Mouse (Mus musculus): ENCODE results near the gene C2.

Gene C2

DNA sequence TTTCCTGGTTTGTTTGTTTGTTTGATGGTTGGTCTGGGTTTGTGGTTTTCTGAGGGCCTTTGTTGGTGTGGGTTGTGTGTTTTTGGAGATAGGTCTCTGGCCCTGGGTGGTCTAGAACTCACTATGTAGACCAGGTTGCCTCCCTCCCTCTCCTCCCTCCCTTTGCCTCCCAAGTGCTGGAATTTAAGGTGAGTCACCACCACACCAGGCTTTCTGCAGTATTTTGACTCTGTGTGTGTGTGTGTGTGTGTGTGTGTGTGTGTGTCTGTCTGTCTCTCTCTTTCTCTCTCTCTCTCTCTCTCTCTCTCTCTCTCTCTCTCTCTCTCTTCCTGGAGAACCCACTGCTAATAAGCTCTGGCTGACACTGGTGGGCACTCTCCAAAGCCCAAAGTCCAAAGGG lies 16.9 kb downstream of the C2 start:
- no peak for DNase-seq (ENCODE audit: low read depth, low spot score)

DNA sequence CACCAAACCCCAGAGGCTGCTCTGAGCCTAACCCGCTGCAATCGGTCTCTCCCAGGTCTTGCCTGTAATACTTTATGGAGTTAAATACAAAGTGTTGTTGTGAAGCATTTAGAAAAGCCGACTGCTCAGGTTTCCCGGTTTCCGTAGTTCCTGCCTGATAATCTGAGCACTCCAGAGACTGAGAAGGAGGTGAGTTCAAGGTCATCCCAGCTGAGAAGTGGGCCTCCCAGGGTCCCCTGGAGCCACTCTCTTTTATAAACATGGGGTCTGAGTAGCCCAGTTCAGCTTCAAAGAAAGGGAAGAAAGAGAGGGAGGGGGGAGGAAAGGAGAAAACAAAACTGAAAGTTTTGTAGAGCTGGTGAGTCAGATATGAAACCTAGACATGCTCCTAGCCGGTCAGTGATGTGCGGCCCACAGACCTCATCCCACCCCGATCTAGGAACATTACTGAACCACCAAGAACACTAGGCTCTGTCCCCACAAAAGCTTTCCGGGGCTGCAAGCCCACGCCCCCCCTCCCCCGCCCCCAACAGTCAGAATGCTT lies 18.7 kb downstream of the C2 start, which contains the start of gene Zbtb12:
Zbtb12 (plus strand) TSS at position 148 of the 544 bp plus-strand sequence.
- DNase-seq (ENCODE audit: low read depth, low spot score) = no peak

DNA sequence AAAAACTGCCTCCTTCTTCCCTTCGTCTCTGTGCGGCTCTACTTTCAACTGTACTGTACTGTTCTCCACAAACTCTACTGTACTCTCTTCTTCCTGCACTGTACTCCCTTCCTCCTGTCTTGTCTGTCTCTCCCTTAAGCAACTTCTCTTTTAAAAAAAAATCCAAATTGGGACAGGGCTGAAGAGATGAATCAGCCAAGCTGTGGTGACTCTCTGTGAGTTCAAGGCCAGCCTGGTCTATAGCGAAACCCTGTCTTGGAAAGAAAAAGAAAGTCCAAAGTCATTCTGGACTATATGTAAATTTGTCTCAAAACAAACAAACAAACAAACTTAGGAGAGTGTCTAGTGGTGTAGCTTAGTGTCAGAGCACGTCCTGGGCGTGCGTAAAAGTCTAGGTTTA lies 23.7 kb downstream of the C2 start:
- DNase-seq (ENCODE audit: low read depth, low spot score) = no peak

DNA sequence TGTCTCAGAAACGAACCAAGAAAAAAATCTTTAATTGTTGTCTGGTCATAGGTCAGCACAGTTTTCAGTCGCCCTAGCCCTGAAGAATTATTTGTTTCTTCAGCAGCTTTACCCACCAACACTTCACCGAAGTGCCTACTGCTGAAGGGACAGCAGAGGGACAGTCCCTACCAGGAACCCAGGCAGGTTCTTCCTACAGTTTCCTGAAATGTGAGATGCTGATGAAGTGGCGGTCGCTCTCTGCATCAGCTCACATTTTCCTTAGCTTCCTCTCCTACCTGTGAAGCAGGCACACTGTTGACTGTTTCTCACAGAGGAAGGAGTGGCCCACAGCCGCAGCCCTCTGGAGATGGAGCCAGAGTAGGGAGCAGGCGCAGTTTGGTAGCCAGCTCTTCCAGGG lies 32.1 kb downstream of the C2 start:
- no peak for DNase-seq (ENCODE audit: low read depth, low spot score)

DNA sequence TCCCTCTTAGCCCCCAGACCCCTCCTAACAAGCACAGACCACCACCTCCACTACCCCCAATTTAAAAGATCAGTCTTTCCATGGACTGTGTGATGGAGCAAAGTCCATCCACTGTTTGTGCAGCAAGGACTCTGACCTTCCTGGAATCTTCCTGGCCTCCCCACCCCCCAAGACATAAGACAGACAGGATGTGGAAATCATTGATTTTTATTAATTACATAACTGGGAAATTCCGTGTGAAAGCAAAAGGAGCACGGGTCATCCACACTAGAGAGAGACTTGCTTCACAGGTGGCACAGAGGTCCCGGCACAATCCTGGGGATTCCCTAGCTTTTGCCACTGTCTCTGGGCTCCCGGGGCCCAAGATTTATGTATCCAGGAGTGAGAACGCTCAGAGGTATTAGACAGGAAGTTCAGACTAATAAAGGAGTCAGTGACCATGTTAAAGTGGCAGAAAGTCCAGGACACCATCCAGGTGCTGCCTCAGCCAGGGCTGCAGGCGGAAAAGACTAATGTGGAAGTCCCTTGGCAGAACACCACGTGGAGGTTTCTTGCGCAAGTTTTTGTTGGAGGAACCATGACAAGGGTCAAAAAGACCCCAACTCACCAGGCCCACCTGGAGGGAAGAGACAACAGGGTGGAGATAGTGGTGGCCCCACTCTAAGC lies 35.5 kb downstream of the C2 start, which contains the start of gene Cfb:
Cfb (minus strand) TSS at position 103 of the 666 bp plus-strand sequence.
- DNase-seq (ENCODE audit: low read depth, low spot score) = no peak

DNA sequence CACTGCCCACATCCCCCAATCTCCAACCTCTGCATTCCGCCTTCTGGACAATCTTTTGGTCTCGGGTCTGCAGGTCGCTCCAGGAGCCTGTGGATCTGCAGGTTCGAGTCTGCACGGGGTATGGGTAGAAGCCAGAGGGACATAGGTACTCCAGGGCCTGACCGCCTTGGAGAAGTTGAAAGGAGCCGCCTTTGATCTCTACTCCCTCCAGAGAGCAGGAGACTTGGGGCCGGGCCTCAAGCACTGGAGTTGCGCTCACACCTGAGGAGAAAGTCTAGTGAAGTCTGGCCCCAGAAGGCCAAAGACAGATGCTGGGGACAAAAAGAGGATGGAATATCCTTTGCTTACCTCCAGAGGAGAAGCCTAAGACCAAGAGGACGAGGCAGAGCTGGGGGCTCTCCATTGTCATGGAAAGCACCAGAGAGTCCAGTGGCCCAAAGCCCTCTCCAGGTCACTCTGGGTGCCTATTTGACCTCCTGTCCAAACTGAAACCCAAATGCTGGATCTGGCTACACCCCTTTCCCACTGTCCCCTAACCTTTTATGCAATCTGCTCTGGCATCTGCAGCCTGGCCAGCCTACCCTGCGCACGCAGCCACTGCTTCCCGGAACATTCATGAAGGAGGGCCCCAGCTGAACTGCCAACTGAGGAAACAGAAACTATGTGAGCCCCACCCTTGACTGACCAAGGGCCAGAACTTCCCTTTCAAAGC lies 36.2 kb downstream of the C2 start:
- no peak for DNase-seq (ENCODE audit: low read depth, low spot score)

DNA sequence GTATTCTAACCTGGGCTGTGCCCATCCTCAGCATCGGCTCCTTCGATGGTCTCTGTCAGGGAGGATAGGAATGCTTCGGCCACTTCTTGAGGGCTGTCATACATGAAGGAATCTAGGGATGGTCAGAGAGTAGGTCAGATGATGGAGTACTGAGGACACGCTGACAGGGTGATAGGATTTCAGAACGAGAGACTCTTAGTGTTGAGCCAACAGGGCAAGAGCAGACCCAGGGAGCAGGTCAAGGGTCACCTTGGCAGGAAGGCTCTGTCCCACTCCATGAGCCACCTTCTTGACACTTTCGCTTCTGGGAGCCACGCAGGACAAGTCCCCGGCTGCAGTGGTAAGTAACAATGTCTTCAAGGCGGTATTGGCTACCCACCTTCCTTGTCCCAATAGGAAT lies 37.6 kb downstream of the C2 start:
- no peak for DNase-seq (ENCODE audit: low read depth, low spot score)

DNA sequence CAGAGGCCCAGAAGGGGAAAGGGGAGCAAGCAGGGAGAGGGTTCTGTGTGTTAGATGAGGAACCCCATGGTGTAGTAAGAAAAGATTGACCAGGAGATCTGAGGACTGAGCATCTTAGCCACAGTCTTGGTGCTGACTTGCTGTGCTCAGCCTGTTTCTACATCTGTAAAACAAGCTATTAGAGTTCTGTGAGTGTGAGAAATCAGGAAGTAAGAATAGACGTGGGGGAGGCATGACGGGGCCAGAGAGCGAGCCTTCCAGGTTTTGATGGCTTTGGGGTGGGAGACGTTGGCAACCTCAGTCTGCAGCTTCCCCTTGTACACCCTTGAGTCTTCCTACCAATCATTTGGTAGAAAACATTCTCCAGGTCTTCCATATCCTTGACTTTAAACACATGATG lies 39.4 kb downstream of the C2 start:
- no peak for DNase-seq (ENCODE audit: low read depth, low spot score)

DNA sequence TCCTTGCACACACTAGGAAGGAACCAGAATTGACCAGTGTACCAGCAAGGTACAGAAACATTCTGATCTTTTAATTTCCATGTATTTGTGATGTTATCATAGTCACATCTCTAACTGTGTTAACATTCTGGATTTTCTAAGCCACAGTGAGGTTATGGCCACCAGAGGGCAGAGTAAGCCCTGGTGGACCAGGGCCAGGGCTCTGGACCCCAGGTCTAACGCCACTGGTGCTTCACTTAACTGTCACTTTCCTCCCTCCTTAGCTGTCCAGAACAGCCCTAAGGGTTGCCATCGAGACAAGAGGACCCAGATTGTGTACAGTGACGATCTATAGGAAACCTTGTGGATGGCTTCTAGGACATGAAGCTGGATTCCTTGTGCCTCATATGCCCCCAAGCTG lies 42.2 kb downstream of the C2 start:
- DNase-seq (ENCODE audit: low read depth, low spot score) = no peak

DNA sequence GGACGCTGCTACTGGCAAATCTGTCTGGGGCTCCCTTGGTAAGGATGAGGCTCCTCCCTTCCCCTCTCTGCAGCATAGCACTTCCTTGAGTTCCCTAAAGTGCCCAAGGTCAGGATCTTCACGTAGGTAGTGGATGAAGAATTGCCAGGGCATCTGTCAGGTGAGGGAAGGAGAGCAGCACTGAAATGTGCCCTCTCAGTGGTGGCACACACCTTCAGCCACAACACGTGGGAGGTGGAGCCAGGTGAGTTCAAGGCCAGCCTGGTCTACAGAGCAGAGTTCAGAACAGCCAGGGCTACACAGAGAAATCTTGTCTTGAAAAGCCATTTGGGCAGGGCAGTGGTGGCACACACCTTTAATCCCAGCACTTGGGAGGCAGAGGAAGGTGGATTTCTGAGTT lies 43.3 kb downstream of the C2 start:
- DNase-seq (ENCODE audit: low read depth, low spot score) = no peak

DNA sequence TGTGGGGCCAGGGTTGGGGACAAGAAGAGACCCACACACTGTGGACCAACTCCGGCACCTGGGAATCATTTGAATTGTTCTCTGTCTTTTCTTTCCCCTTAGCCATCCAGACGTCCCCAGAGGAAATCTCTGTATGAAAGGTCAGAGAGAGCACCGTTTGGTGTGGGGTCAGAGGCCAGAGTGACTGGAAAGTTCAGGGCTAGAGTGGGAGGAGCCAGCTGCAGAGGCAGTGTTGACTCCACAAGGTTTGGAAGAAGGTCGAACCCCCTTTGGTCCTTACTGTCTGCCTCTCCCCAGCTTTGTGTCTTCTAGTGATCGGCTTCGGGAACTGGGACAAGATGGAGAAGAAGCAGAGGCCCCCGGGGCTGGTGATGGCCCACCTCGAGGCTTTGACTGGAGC lies 44.6 kb downstream of the C2 start:
- DNase-seq (ENCODE audit: low read depth, low spot score) = no peak

DNA sequence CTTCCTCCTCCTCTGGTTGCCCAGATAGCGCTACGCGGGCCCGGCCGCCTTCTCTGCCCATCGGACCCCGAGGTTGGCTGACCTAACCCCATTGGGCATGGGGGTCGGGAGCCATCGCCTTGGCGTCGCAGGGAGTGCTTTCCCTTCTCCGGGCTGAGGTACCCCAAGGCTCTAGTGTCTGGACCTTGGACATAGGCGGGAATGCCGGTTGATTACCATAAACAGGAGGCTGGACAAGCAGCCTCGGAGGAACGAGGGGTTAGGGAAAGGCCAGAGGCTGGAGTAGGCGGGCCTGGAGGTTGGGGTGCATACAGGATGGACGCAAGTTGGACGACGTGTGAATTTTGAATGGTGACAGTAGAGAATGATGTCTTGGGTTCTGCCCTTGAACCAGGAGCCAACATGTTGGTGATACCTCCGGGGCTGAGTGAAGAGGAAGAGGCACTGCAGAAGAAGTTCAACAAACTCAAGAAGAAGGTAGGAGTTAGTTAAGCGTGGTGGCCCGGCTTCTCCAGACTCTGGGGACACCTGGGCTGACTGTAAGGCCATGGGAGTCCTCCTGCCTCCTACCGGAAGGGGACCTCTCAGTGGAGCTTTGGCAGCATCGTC lies 47.4 kb downstream of the C2 start:
- no peak for DNase-seq (ENCODE audit: low read depth, low spot score)

DNA sequence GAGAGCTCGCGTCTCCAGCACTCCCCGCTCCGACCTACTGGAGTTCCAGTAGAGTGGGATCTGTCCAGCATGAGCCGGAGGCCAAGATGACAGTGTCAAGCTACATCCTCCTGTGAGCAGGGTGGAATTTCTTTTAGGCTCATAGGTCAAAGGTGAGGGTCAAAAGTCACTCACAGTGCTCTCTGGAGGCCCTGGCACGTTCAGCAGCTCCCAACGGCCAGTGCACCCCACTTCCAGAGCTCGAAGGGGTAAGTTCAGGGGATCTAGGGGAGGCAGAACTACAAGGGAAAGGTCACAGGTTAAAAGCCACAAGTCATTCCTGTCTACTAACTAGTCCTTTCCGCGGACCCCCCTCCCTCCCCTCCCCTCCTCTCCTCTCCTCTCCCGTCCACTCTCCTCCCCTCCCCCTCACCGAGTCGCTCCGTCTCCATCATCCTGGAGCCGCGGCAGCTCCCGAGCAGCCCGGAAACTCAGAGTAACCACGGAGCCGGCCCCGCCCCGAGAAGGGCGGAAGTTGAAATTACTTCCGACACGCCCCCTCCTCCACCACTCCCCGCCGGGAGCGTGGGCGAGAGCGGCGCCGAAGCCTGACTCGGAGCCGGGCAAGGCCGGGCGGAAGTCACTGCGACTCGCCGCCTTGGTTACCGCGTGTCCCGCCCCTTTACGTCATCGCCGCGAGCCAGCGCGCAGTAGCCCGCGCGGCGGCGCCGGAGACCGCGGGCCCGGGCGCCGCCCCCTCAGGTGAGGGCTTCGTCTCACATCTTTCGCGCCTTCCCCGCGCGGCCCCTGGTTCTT lies 48.1 kb downstream of the C2 start, which contains the start of the genes Skiv2l and Nelfe:
Skiv2l (minus strand) TSS at position 489 of the 795 bp plus-strand sequence.
Nelfe (plus strand) TSS at position 670 of the 795 bp plus-strand sequence.
- DNase-seq (ENCODE audit: low read depth, low spot score) = peak; percentile 93

DNA sequence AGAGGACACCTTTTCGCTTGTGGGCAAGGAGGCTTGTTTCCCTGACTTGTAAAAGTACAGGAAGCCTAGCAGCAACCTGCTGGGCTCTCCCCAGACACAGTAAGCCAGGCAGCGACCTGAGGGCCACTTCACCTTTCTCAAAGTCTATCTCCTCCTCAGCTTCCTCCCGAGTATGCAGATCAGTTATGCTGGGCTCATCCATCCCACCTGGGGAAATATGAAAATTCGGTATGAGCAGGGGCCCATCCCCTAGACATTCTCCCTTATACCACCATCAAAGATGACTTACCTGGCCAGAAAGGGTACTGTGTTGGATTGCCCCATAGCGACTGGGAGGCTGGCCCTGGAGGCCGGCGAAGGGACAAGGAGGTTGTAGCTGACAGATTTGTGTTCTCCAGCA lies 50.5 kb downstream of the C2 start:
- no peak for DNase-seq (ENCODE audit: low read depth, low spot score)

DNA sequence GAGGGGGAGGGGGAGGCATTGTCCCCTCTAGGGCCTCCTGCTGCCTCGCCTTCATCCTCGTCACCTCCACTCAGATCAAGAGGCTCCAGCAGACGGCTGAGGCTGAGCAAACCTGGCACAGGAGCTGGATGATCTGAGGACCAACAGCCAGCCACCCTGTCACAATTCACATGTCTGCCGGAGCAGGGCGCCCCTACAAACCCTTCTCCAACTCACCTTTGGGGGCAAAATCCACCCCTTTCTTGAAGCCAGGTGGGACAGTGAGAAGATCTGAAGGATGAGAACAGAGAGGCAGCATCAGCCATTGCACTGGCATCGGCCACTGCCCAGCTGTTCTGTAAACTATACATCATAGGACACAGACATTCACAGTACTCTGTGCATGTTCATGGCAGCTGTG lies 50.9 kb downstream of the C2 start:
- no peak for DNase-seq (ENCODE audit: low read depth, low spot score)

DNA sequence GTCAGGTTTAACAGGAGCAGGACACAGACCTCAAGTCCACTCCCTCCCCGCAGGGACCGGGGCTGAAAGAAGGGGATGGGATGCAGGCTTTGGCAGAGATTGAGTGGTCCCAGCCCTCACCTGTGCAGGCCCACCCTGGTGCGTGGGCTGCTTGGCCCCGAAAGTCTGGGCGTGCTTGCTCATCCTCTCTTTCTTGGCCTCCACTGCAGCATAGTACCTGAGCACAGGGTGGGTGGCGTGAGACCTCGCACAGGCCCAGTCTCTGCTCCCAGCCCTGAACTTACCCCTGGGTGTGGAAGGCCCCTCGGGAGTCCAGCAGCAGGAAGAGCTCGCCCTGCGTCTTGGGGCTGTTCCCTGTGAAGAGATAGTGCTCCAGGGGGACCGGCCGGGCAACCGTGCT lies 53.2 kb downstream of the C2 start:
- DNase-seq (ENCODE audit: low read depth, low spot score) = no peak

DNA sequence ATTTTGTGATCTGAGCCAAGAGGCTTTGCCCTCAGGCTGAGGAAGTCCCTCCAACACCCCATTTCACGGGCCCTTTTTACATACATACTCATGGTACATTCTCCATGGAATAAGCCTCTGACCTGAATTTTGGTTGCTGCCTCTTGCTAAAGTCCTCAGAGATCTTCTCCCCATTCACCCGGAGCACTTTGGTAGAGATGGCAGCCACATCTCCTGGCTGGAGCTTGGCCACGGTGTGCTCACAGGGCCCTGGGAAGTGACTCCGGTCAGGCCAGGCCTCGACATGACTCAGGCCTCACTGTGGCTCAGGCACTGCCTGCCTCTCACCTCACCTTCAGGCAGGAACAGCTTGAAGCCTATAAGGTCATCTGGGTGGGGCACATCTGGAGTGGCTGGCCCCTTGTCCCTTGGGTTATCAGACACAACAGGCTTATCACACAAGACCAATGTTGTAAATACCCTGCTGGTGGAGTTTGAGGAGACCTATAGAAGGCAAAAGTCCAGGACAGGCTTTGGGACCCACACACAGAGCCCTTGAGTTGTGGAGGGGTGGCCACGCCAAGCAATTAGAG lies 57.2 kb downstream of the C2 start:
- DNase-seq (ENCODE audit: low read depth, low spot score) = no peak

DNA sequence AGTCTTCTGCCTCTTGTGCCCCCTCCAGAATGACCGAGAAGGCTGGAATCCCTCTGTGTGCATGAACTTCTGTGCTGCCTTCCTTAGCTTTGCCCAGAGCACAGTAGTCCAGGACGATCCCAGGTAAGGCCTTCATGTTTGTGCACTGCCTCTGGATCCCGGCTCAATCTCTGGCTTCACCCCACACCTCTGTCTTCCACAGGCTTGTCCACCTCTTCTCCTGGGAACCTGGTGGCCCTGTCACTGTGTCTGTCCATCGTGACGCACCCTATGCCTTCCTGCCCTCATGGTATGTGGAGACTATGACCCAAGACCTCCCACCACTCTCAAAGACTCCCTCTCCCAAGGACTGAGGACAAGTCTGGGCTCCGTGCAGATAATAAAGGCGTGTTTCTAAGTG lies 59.3 kb downstream of the C2 start:
- DNase-seq (ENCODE audit: low read depth, low spot score) = no peak

DNA sequence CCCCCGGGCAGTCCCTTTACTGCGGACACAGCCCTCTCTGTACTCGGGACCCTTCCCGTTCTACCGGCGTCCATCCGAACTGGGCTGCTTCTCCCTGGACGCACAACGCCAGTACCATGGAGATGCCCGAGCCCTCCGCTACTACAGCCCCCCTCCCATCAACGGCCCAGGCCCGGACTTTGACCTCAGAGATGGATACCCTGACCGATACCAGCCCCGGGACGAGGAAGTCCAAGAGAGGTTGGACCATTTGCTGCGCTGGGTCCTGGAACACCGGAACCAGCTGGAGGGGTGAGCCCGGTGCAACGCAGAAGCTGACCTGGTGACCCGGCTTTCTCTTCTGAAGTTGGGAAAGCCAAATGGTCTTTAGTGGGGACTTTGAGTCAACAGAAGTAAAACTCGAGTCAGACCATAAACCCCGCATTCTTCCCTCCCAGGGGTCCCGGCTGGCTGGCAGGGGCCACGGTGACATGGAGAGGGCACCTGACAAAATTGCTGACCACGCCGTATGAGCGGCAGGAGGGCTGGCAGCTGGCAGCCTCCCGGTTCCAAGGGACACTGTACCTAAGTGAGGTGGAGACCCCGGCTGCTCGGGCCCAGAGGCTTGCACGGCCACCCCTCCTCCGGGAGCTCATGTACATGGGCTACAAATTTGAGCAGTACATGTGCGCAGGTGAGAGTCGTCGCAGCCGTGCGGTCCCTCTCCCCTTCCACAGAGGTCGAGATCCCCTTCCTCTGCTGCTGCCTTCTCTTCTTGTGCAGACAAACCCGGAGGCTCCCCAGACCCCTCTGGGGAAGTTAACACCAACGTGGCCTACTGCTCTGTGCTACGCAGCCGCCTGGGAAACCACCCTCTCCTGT lies 60.4 kb downstream of the C2 start:
- no peak for DNase-seq (ENCODE audit: low read depth, low spot score)

DNA sequence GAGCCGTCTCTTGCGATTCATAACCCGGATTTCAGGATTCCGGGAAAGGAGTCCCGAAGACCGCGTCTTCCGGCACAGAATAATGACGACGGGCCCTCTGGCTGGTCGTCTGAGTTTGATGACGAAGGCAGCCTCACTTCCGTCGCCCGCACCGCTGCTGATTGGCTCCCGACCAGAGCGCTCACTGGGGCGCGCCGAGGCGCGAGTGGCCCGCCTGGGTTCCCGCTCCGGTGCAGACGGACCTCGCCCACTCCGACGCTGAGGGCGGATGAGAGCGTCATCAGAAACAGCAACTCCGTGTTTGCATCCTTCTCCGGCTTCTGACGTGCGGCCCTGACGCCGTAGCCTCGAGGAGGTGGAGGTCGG lies 61.2 kb downstream of the C2 start, which contains the start of the genes Stk19 and Dxo:
Stk19 (minus strand) TSS at position 90 of the 366 bp plus-strand sequence.
Dxo (plus strand) TSS at position 164 of the 366 bp plus-strand sequence.
- DNase-seq (ENCODE audit: low read depth, low spot score) = peak; percentile 90

Data from retina, adult 2 months (tissue).